Mouse (Mus musculus): Measurements from ENCODE around the gene A130010J15Rik. TPM values are rescaled to one million over a fixed set of nuclear protein-coding genes. Genes with fewer than 3 reads are reported as not detected.

The A130010J15Rik gene
- polyA plus RNA-seq, 1 experiment from 2014 or later = 16.6 TPM

DNA sequence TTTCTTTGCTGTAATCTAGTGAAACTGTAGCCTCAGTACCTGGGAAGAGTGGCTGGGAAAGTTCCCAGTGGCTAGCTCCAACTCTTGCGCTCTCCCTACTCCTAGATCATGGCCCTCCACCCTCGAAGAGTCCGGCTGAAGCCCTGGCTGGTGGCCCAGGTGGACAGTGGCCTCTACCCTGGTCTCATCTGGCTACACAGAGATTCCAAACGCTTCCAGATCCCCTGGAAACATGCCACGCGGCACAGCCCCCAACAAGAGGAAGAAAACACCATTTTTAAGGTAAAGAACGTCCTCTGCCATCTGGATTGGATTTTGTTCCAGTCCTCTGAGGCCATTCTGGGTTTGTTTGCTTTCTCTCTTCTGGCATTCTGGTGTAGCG, 10.7 kb upstream of the A130010J15Rik start:
- WGBS = 73% methylated on average over 8 of the region's 8 CpGs
- Histone ChIP-seq H3K27me3 (ENCODE audit: control insufficient read depth, insufficient read depth, low read length) (peaks cover 9% of the 10 kb centered on the region; the same call in 1 of the 2 replicates), H3K4me3 (ENCODE audit: low read depth, low read length) (no peak overlapping the region), H3K36me3 (ENCODE audit: control insufficient read depth, insufficient read depth, low read length) (no peaks in the 10 kb centered on the region), H3K4me1 (ENCODE audit: control insufficient read depth, insufficient read depth, low read length) (peaks cover 38% of the 10 kb centered on the region), H3K27ac (ENCODE audit: low read length) (peak overlapping the region; percentile 56; the same call in 1 of the 2 replicates), H3K9ac (replicated peaks; ENCODE audit: low read depth, low read length) (no peak overlapping the region), H3K4me2 (replicated peaks; ENCODE audit: low read depth, low read length) (no peak overlapping the region; the same call in 1 of the 2 replicates), H3K9me3 (ENCODE audit: control insufficient read depth, low read depth, low read length) (no peaks in the 10 kb centered on the region)
- no peak for ATAC-seq (ENCODE audit: insufficient number of reproducible peaks, insufficient read depth, low FRiP score, low read depth)

DNA sequence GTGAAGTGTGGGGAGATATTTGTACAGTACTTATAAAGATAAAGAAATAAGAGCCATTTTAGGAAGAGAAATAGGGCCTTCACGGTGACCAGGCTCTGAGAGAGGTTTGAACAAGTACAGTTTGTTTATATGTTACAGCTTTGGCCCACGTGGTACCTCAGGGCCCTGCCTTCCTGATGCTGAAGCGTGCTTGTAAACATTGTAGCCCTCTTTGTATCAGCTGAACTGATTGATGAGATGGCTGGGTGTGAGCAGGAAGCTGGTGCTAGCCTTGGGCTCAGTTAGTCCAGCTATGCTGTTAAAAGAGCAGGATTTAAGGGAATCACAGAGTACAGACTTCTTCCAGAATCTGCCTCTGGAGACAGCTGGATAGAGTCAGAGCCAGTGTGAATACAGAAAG, 8.7 kb upstream of the A130010J15Rik start:
- Histone ChIP-seq H3K27ac (ENCODE audit: low read length) (no peak overlapping the region), H3K9ac (replicated peaks; ENCODE audit: low read depth, low read length) (no peak overlapping the region), H3K4me3 (ENCODE audit: low read depth, low read length) (no peak overlapping the region), H3K27me3 (ENCODE audit: control insufficient read depth, insufficient read depth, low read length) (no peaks in the 10 kb centered on the region), H3K4me1 (ENCODE audit: control insufficient read depth, insufficient read depth, low read length) (peaks cover 31% of the 10 kb centered on the region), H3K4me2 (replicated peaks; ENCODE audit: low read depth, low read length) (no peak overlapping the region), H3K36me3 (ENCODE audit: control insufficient read depth, insufficient read depth, low read length) (no peaks in the 10 kb centered on the region), H3K9me3 (ENCODE audit: control insufficient read depth, low read depth, low read length) (no peaks in the 10 kb centered on the region)
- ATAC-seq (ENCODE audit: insufficient number of reproducible peaks, insufficient read depth, low FRiP score, low read depth) = no peak
- WGBS = 10% methylated on average over 3 of the region's 3 CpGs

DNA sequence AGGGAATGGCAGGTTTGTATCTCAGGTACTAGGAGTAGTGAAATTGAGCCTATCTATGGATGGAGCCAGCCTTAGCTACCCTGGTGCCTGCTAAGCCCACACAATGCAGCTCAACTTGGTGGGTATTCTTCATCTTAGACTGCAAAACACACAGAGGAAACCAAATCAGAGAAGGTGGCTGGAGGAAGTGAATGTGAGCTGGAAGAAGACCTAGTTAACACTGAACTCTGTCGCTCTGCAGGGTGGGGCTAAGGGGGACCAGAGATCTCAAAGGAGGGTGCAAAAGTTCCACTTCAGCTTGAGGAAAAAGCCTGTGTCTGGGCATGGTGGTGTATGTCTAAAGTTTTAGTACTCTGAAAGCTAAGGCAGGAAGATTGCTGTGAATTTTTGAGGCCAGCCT, 8.2 kb upstream of the A130010J15Rik start:
- Histone ChIP-seq H3K9me3 (ENCODE audit: control insufficient read depth, low read depth, low read length) (no peaks in the 10 kb centered on the region), H3K4me3 (ENCODE audit: low read depth, low read length) (no peak overlapping the region), H3K36me3 (ENCODE audit: control insufficient read depth, insufficient read depth, low read length) (no peaks in the 10 kb centered on the region), H3K4me1 (ENCODE audit: control insufficient read depth, insufficient read depth, low read length) (peaks cover 31% of the 10 kb centered on the region), H3K9ac (replicated peaks; ENCODE audit: low read depth, low read length) (no peak overlapping the region), H3K4me2 (replicated peaks; ENCODE audit: low read depth, low read length) (peak overlapping the region; percentile 49; the same call in 1 of the 2 replicates), H3K27me3 (ENCODE audit: control insufficient read depth, insufficient read depth, low read length) (no peaks in the 10 kb centered on the region), H3K27ac (ENCODE audit: low read length) (no peak overlapping the region)
- WGBS = 48% methylated on average over 1 of the region's 1 CpGs
- no peak for ATAC-seq (ENCODE audit: insufficient number of reproducible peaks, insufficient read depth, low FRiP score, low read depth)

DNA sequence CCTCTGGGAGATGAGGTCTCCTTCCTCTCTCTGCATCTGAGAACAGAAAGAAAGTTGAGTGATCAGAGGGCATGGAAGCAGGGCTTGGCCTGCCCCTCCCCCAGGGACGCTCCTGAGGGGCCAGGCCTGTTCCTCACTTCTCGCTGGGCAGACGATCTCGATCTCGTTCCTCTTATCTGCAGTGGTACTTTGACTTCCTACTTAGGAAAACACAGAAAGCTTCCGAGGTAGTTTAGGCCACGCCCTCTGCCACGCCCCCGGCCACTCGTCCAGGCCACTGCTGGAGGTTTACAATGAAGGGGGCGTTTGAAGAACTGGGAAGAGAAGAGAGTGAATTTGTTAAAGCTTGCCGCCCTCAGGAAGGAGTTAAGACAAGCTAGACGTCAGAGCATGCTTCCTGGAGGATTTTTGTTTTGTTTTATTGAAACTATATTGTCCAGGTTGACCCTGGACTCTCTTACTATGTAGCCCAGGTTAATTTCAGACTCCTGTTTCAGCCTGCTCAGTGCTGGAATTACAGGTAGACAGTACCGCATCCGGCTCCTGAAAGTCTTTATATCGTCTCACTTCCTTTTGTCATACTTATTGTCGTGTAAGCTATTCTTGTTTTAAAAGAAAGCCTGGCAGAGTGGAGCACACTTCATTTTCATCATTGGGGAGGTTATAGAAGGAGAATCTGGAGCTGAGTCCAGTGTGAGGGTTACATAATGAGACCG, 7.4 kb upstream of the A130010J15Rik start:
- no peaks in the 10 kb centered on the region for H3K27me3 ChIP-seq (ENCODE audit: control insufficient read depth, insufficient read depth, low read length)
- peak; percentile 66; the same call in 1 of the 2 replicates for ATAC-seq (ENCODE audit: insufficient number of reproducible peaks, insufficient read depth, low FRiP score, low read depth)
- peak overlapping the region; percentile 10; the same call in 1 of the 2 replicates for H3K27ac ChIP-seq (ENCODE audit: low read length)
- WGBS = 14% methylated on average over 18 of the region's 18 CpGs
- H3K36me3 ChIP-seq (ENCODE audit: control insufficient read depth, insufficient read depth, low read length) = no peaks in the 10 kb centered on the region; the same call in 1 of the 2 replicates
- H3K9me3 ChIP-seq (ENCODE audit: control insufficient read depth, low read depth, low read length) = no peaks in the 10 kb centered on the region
- peak overlapping the region; percentile 49 for H3K4me2 ChIP-seq (replicated peaks; ENCODE audit: low read depth, low read length)
- peak overlapping the region; percentile 16 for H3K4me3 ChIP-seq (ENCODE audit: low read depth, low read length)
- 0 out of 2 replicates have a peak overlapping the region, but pooled peaks have one; percentile 10 for H3K9ac ChIP-seq (replicated peaks; ENCODE audit: low read depth, low read length)
- peaks cover 29% of the 10 kb centered on the region for H3K4me1 ChIP-seq (ENCODE audit: control insufficient read depth, insufficient read depth, low read length)

DNA sequence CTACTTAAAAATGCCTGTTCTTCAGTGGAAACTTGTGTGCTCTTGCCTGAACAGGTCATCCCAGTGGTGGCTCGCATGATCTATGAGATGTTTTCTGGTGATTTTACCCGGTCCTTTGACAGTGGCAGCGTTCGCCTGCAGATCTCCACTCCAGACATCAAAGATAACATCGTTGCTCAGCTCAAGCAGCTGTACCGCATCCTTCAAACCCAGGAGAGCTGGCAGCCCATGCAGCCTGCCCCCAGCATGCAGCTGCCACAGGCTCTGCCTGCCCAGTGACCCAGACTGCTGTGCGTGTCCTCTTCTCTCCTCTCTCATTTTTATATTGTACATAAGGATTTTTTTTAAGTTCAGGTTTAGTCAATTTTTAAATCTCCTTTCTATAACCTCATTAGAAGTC, 1.4 kb downstream of the A130010J15Rik start:
- 76% methylated on average over 7 of the region's 7 CpGs for WGBS
- H3K4me3 ChIP-seq (ENCODE audit: low read depth, low read length) = no peak overlapping the region
- H3K4me2 ChIP-seq (replicated peaks; ENCODE audit: low read depth, low read length) = no peak overlapping the region
- H3K27ac ChIP-seq (ENCODE audit: low read length) = no peak overlapping the region
- H3K4me1 ChIP-seq (ENCODE audit: control insufficient read depth, insufficient read depth, low read length) = peaks cover 19% of the 10 kb centered on the region
- H3K9ac ChIP-seq (replicated peaks; ENCODE audit: low read depth, low read length) = no peak overlapping the region
- H3K9me3 ChIP-seq (ENCODE audit: control insufficient read depth, low read depth, low read length) = no peaks in the 10 kb centered on the region
- no peaks in the 10 kb centered on the region; the same call in 1 of the 2 replicates for H3K36me3 ChIP-seq (ENCODE audit: control insufficient read depth, insufficient read depth, low read length)
- no peaks in the 10 kb centered on the region for H3K27me3 ChIP-seq (ENCODE audit: control insufficient read depth, insufficient read depth, low read length)
- ATAC-seq (ENCODE audit: insufficient number of reproducible peaks, insufficient read depth, low FRiP score, low read depth) = no peak

DNA sequence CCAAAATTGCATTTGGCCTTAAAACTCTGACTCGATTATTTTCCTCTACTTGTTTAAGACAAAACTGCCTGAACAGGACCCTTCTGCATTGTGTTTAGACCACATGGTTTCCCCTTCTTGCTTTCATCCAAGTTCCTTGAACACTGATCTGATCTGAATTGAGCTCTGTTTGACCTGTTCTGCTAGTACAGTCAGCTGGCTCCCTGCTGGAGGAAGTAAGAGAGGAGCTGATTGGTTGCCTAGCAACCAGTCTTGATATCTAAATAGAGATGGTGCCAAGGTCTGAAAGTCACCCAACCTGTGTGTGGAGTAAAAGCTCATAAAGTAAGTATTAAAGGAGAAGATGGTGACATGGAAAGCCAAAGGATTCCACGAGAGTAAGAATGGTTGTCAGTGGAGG, 2.0 kb downstream of the A130010J15Rik start:
- Histone ChIP-seq H3K27me3 (ENCODE audit: control insufficient read depth, insufficient read depth, low read length) (no peaks in the 10 kb centered on the region), H3K9me3 (ENCODE audit: control insufficient read depth, low read depth, low read length) (no peaks in the 10 kb centered on the region), H3K4me1 (ENCODE audit: control insufficient read depth, insufficient read depth, low read length) (peaks cover 23% of the 10 kb centered on the region), H3K4me2 (replicated peaks; ENCODE audit: low read depth, low read length) (no peak overlapping the region), H3K36me3 (ENCODE audit: control insufficient read depth, insufficient read depth, low read length) (no peaks in the 10 kb centered on the region; the same call in 1 of the 2 replicates), H3K9ac (replicated peaks; ENCODE audit: low read depth, low read length) (no peak overlapping the region), H3K4me3 (ENCODE audit: low read depth, low read length) (no peak overlapping the region), H3K27ac (ENCODE audit: low read length) (no peak overlapping the region)
- WGBS = 59% methylated on average over 2 of the region's 2 CpGs
- ATAC-seq (ENCODE audit: insufficient number of reproducible peaks, insufficient read depth, low FRiP score, low read depth) = no peak

DNA sequence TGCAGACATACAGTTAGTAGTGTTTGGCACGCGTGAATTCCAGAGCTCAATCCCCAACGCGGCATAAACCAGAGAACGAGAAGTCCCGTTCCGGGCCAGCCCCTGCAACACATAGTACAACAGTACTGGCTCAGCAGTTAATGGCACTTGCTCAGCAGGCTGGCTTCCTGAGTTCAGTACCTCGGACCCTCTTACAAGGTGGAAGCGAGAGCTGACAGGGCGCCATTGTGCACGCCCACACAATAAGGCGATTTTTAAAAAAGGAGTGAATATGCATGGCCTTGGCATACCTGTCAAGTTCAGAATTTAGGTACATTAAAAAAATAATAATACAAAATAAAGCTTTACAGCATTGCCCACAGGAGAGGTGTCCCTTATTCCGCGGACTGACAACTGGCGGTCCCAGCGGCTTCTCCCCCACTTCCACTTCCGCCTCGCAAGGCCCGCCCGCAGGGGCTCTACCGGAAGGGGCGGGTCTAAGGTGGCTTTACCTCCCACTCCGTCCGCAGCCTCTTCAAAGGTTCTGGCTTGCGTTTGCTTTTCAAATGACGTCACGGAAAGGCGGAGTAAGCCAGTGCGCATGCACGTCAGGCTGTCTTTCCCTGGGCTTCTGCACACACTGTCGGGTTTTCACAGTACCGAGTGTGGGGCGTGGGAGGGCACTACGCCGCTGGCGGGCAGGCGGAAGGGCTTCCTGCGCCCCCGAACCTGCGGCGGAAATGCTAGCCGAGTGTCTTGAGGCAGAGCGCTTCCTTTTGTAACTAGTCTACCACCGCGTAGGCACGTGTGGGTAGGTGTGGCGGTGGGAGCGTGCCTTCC, 5.4 kb downstream of the A130010J15Rik start:
- peak overlapping the region; percentile 80 for H3K9ac ChIP-seq (replicated peaks; ENCODE audit: low read depth, low read length)
- peak; percentile 99 for ATAC-seq (ENCODE audit: insufficient number of reproducible peaks, insufficient read depth, low FRiP score, low read depth)
- H3K4me3 ChIP-seq (ENCODE audit: low read depth, low read length) = peak overlapping the region; percentile 77
- peaks cover 24% of the 10 kb centered on the region for H3K4me1 ChIP-seq (ENCODE audit: control insufficient read depth, insufficient read depth, low read length)
- under 1% methylated on average over 48 of the region's 48 CpGs for WGBS
- peak overlapping the region; percentile 84 for H3K27ac ChIP-seq (ENCODE audit: low read length)
- no peaks in the 10 kb centered on the region for H3K36me3 ChIP-seq (ENCODE audit: control insufficient read depth, insufficient read depth, low read length)
- peak overlapping the region; percentile 80 for H3K4me2 ChIP-seq (replicated peaks; ENCODE audit: low read depth, low read length)
- H3K9me3 ChIP-seq (ENCODE audit: control insufficient read depth, low read depth, low read length) = no peaks in the 10 kb centered on the region
- no peaks in the 10 kb centered on the region for H3K27me3 ChIP-seq (ENCODE audit: control insufficient read depth, insufficient read depth, low read length)

DNA sequence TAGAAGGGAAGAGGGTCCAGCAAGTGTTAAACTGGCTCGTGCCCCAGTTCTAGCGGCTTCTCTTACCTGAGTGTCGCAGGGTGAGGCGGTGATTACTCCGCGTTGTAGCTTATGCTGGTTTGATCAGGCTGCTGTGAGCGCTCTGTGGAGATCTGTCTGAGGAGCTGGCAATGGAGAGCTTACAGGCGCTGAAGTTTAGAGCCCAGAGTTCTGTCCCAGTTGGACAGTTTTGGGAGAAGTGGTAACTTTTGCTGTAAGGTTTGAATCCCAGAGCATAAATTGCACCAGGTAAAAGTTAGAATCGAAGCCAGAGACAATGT, 5.9 kb downstream of the A130010J15Rik start:
- peaks cover 24% of the 10 kb centered on the region for H3K4me1 ChIP-seq (ENCODE audit: control insufficient read depth, insufficient read depth, low read length)
- no peaks in the 10 kb centered on the region for H3K36me3 ChIP-seq (ENCODE audit: control insufficient read depth, insufficient read depth, low read length)
- no peaks in the 10 kb centered on the region for H3K27me3 ChIP-seq (ENCODE audit: control insufficient read depth, insufficient read depth, low read length)
- peak overlapping the region; percentile 84 for H3K27ac ChIP-seq (ENCODE audit: low read length)
- H3K9ac ChIP-seq (replicated peaks; ENCODE audit: low read depth, low read length) = peak overlapping the region; percentile 80
- no peak for ATAC-seq (ENCODE audit: insufficient number of reproducible peaks, insufficient read depth, low FRiP score, low read depth)
- H3K9me3 ChIP-seq (ENCODE audit: control insufficient read depth, low read depth, low read length) = no peaks in the 10 kb centered on the region
- 13% methylated on average over 9 of the region's 9 CpGs for WGBS
- H3K4me3 ChIP-seq (ENCODE audit: low read depth, low read length) = peak overlapping the region; percentile 77
- H3K4me2 ChIP-seq (replicated peaks; ENCODE audit: low read depth, low read length) = peak overlapping the region; percentile 60

All from stomach, embryonic 14.5 days (tissue).